Mouse (Mus musculus): ENCODE measurements at regions not wholly inside any gene's neighbourhood (a gene's known extent, or its start where the extent isn't known, plus 50 kb on each side); places are given as distances from the start of the nearest gene placed in this dataset.
"Not testable (repeated sequence)": the region's sequence is repeated elsewhere in the genome, so short reads cannot be mapped to it uniquely, and the experiment has no call there.

GRCm38 (mm10) chr1:115033894-115034293 is 650.7 kb upstream of the Cntnap5a start:
- no peak for DNase-seq (ENCODE audit: inconsistent ontology term)

GRCm38 (mm10) chr1:115041701-115042100 is 642.9 kb upstream of the Cntnap5a start:
- DNase-seq (ENCODE audit: inconsistent ontology term): not testable (repeated sequence)

- peak; percentile 84 for DNase-seq (ENCODE audit: inconsistent ontology term)
These were observed 626.1 kb upstream of the Cntnap5a start for GRCm38 (mm10) chr1:115058440-115058839.
